Mouse (Mus musculus) adrenal gland, adult 18-20 months (tissue): ENCODE data around the gene Ddx17. TPM values are rescaled to one million over a fixed set of nuclear protein-coding genes. Genes with fewer than 3 reads are reported as not detected.

ENCODE experiments used
- microRNA-seq, 2 experiments: library from miRNA; unstranded; fragments of <30 nt; microRNA quantifications; one replicate each; pipeline ENCODE4 v1.2.0; 2021; ENCODE audit warnings: borderline number of aligned reads in 2 of 2
- total RNA-seq, 2 experiments: library from RNA; stranded (reverse); gene quantifications; 1 replicate in 1 of 2; 2 replicates in 1 of 2; pipeline ENCODE4 v1.2.3; 2021

Gene Ddx17
- total RNA-seq, 2 experiments from 2014 or later: 263 to 265 TPM

Small RNA genes lying within 50 kb of the gene (microRNA-seq; reads per million reads assigned to microRNA genes)
- gene Gm27903: 0 reads per million in 2 experiments

Other genes starting within 250 kb of the Ddx17 start
- 10 to 100 TPM; 25.3 to 26.5 TPM for gene Pla2g6, start 218.4 kb downstream of the Ddx17 start, total RNA-seq
- gene Maff, start 200.1 kb downstream of the Ddx17 start, total RNA-seq: 10 to 100 TPM; 14.1 to 44.6 TPM
- 10 to 100 TPM; 48.2 to 83.4 TPM for gene Tmem184b, start 143.2 kb downstream of the Ddx17 start, total RNA-seq
- gene Csnk1e, start 91.2 kb downstream of the Ddx17 start, total RNA-seq: 10 to 100 TPM; 69.2 to 80.6 TPM
- gene Kcnj4, start 41.5 kb downstream of the Ddx17 start, total RNA-seq: under 1 TPM in 1 of 2 experiments, not detected in 1; 0.42 TPM
- gene Kdelr3, start 30.3 kb downstream of the Ddx17 start, total RNA-seq: 1 to 10 TPM; 1.6 to 4.0 TPM
- gene Dmc1, start 58.4 kb upstream of the Ddx17 start, total RNA-seq: under 1 TPM; 0.50 to 0.93 TPM
- 1 to 10 TPM; 1.5 to 2.0 TPM for gene Fam227a, start 112.2 kb upstream of the Ddx17 start, total RNA-seq
- gene Cby1, start 112.5 kb upstream of the Ddx17 start, total RNA-seq: 10 to 100 TPM; 16.9 to 18.7 TPM
- 100 to 1,000 TPM; 102 to 112 TPM for gene Tomm22, start 124.1 kb upstream of the Ddx17 start, total RNA-seq
- 10 to 100 TPM; 35.9 to 40.3 TPM for gene Josd1, start 141.2 kb upstream of the Ddx17 start, total RNA-seq
- gene Gtpbp1, start 144.1 kb upstream of the Ddx17 start, total RNA-seq: 10 to 100 TPM; 28.8 to 30.2 TPM
- 10 to 100 TPM; 53.1 to 75.3 TPM for gene Sun2, start 195.8 kb upstream of the Ddx17 start, total RNA-seq
- gene Dnal4, start 231.1 kb upstream of the Ddx17 start, total RNA-seq: 10 to 100 TPM; 15.0 to 16.6 TPM